Mouse (Mus musculus): Measurements from ENCODE around the gene Dclk1. TPM values are rescaled to one million over a fixed set of nuclear protein-coding genes. Genes with fewer than 3 reads are reported as not detected.
"Not testable (repeated sequence)": the region's sequence is repeated elsewhere in the genome, so short reads cannot be mapped to it uniquely, and the experiment has no call there.

Dclk1 gene
- polyA plus RNA-seq (2012), result 0.01 TPM in 1 of 2 replicates, not detected in the other

DNA sequence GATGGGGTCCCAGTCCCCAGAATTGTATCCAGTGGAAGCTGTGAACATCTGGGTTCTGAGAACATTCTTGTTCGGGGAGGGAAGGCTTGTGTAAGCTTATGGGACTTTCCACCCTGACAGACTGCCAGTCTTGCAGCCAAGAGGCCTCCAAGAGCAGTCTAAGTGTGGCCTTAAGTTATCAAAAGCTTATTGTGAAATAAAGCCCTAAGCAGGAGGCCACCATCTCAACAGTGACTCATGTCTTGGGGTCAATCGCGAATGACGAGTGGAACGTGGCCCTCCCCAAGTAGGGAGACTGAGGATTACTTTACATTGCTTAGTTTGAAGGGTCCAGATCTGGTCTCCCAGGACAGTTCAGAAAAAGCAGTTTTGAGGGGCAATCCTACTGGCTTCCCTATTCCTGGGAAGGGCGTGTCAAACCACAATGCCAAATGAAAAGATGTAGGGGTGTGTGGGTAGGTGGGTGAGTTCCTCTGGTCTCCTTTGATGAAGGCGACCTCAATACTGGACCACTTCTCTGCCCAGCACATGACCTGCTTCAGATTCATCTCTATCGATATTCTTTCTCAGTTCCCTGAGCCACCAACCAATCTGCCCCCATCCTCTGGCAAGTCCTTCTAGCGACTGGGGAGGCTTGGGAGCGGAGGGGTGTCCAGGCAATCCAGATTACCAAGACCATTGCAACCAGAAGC lies at the start of gene Dclk1:
Gene Dclk1 (plus strand): TSS at position 635 of the 692 bp plus-strand sequence.
- Histone ChIP-seq H3K4me1 (ENCODE audit: control insufficient read depth) (no peaks in the 10 kb centered on the region), H3K4me3 (replicated peaks) (no peak within 1 kb of the TSS), H3K27me3 (ENCODE audit: control insufficient read depth) (peaks cover 18% of the 10 kb centered on the region), H3K9me3 (ENCODE audit: control insufficient read depth, low read length) (peaks cover under 1% of the 10 kb centered on the region; the same call in 1 of the 2 replicates), H3K36me3 (ENCODE audit: control insufficient read depth) (no peaks in the 10 kb centered on the region)
- no peak for TF ChIP-seq GATA1 (IDR thresholded peaks at IDR 0.05; ENCODE audit: low read length)
- TF ChIP-seq TAL1 (IDR thresholded peaks at IDR 0.05; ENCODE audit: low read length), result no peak

DNA sequence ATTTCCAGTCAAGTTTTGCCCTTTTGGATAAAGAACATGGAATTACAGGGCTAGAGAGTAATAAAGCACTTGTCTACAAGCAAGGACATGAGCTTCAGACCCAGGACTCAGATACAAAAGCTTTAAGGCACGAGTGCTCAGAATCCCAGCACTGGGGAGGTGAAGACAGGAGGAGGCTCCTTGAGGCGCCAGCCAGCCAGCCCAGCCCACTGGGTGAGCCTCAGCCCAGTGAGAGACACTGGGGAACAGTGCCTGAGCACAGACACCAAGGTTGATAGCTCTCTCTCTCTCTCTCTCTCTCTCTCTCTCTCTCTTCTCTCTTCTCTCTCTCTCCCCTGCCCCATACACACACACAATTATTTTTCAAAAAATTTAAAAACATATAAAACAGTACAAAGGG lies 48.8 kb upstream of the Dclk1 start:
- no peak for TF ChIP-seq GATA1 (IDR thresholded peaks at IDR 0.05; ENCODE audit: low read length)
- no peak for TF ChIP-seq TAL1 (IDR thresholded peaks at IDR 0.05; ENCODE audit: low read length)
- Histone ChIP-seq H3K4me3 (replicated peaks) (no peak overlapping the region), H3K27me3 (ENCODE audit: control insufficient read depth) (no peaks in the 10 kb centered on the region), H3K4me1 (ENCODE audit: control insufficient read depth) (no peaks in the 10 kb centered on the region), H3K36me3 (ENCODE audit: control insufficient read depth) (no peaks in the 10 kb centered on the region), H3K9me3 (ENCODE audit: control insufficient read depth, low read length) (peaks cover 4% of the 10 kb centered on the region; the same call in 1 of the 2 replicates)

DNA sequence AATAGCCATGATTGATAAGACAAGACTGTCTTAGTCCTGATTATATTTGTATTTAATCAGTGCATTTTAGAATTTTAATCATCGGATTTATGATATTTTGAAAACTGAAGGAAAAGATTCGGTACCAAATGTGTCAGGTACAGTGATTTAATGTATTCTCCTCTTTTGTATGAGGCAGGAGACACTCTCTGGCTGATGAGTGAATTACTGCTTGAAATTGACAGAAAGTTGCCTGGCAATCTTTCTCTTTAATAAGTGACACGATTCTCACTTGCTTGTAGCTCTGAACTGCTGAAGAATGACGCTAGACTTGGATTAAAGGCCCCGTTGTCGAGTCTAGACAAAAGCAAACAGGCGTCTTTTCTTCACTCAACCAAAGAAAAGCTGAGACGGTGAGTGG lies 47.4 kb upstream of the Dclk1 start:
- no peak overlapping the region for H3K4me3 ChIP-seq (replicated peaks)

DNA sequence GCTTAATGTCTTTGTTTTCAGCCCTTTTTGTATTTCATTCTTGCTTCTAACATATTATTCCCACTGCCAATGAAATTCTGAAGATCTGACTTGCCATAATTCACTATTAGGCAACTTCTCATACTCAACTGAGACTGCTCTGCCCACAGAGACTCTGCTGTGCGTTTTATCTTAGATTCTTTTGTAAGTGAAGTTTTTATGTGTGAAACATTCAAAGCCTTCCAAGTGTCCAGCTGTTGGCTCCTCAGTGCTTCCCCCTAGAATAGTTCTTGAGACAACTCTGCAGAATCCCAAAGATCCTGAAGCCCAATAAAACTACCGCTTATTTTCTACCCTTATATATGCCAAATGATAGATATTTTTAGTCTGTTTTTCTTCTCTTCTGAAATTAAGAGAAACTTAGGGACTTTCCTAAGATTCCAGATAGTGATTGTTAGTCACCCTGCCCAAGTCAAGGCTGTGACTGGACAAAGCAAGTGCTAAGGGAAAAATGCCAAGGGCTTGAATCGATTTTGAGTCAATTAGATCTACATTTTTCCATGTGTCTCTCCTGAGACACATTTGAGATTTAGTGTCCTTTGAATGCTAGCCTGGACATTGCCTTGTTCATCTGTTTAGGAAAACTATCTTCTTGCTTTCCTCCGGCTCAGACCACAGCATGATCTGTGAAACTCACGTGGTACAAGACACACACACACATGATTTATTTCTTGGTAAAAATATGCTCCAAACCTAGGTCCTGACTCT lies 46.4 kb upstream of the Dclk1 start:
- H3K9me3 ChIP-seq (ENCODE audit: control insufficient read depth, low read length), result peaks cover 4% of the 10 kb centered on the region; the same call in 1 of the 2 replicates
- TF ChIP-seq GATA1 (IDR thresholded peaks at IDR 0.05; ENCODE audit: low read length), result no peak
- TF ChIP-seq TAL1 (IDR thresholded peaks at IDR 0.05; ENCODE audit: low read length), result no peak

More for the DNA sequence above, 47.4 kb upstream of the Dclk1 start:
- Histone ChIP-seq H3K9me3 (ENCODE audit: control insufficient read depth, low read length) (peaks cover 4% of the 10 kb centered on the region; the same call in 1 of the 2 replicates), H3K4me1 (ENCODE audit: control insufficient read depth) (no peaks in the 10 kb centered on the region), H3K27me3 (ENCODE audit: control insufficient read depth) (no peaks in the 10 kb centered on the region), H3K36me3 (ENCODE audit: control insufficient read depth) (no peaks in the 10 kb centered on the region)
- no peak for TF ChIP-seq TAL1 (IDR thresholded peaks at IDR 0.05; ENCODE audit: low read length)
- no peak for TF ChIP-seq GATA1 (IDR thresholded peaks at IDR 0.05; ENCODE audit: low read length)

DNA sequence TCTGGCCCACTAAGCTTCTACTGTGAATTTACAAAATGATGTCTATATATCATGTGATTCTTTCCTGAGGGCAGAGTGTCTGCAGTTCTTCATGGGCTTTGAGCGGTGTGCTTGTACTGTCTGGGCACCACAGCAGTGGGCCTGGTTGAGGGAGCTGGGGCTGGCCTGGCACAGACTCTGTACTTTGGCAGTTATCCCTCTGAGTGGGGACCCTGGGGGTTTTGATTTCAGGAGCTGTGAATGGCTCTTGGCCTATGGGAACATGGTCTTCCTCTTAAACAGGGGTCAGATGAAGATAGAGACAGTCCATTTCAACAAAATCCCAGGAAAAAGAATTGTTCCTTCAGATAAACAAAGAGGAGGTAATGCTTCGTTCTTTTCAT lies 45.8 kb upstream of the Dclk1 start:
- H3K4me3 ChIP-seq (replicated peaks), result no peak overlapping the region
- H3K27me3 ChIP-seq (ENCODE audit: control insufficient read depth), result no peaks in the 10 kb centered on the region
- H3K36me3 ChIP-seq (ENCODE audit: control insufficient read depth), result no peaks in the 10 kb centered on the region
- no peaks in the 10 kb centered on the region for H3K4me1 ChIP-seq (ENCODE audit: control insufficient read depth)
- H3K9me3 ChIP-seq (ENCODE audit: control insufficient read depth, low read length), result peaks cover 4% of the 10 kb centered on the region; the same call in 1 of the 2 replicates
- TF ChIP-seq GATA1 (IDR thresholded peaks at IDR 0.05; ENCODE audit: low read length), result no peak
- TF ChIP-seq TAL1 (IDR thresholded peaks at IDR 0.05; ENCODE audit: low read length), result no peak

More for the DNA sequence above, 46.4 kb upstream of the Dclk1 start:
- Histone ChIP-seq H3K36me3 (ENCODE audit: control insufficient read depth) (no peaks in the 10 kb centered on the region), H3K4me1 (ENCODE audit: control insufficient read depth) (no peaks in the 10 kb centered on the region), H3K4me3 (replicated peaks) (no peak overlapping the region), H3K27me3 (ENCODE audit: control insufficient read depth) (no peaks in the 10 kb centered on the region)

DNA sequence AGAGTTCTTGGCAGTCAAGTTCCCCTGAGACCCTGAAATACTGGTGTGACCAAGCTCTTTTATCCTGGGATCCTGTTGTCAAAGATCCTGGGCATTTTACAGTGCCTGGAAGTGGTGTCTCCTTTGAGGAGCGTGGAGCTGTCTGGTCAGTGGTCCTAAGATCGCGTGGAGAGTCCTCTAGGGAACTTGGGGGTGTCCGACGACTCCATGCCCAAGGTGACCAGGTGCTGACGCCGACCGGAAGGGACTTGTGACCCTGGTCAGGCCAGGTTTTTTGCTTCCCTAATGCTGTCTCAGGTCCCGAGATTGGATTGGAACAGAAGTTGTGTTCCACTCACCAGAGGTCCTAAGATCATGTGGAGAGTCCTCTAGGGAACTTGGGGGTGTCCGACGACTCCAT lies 38.5 kb upstream of the Dclk1 start:
- not testable (repeated sequence) for H3K4me1 ChIP-seq (ENCODE audit: control insufficient read depth); H3K36me3 ChIP-seq (ENCODE audit: control insufficient read depth); H3K4me3 ChIP-seq (replicated peaks); H3K27me3 ChIP-seq (ENCODE audit: control insufficient read depth); H3K9me3 ChIP-seq (ENCODE audit: control insufficient read depth, low read length)

DNA sequence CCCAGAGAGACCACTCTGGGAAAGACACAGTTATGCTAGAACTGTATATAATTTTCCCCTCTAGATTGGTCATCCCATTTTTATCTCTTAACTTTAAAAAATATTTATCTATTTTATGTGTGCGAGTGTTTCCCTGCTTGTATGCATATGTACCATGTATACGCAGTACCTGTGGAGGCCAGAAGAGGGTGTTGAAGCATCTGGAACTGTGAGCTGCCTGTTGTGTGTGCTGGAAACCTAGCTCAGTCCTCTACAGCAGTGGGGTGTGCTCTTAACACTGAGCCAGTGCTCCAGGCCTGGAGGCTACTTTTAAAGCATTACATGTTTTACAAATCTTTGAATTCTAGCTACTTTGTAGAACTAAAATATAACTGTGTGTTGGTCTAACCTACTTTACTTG lies 35.8 kb upstream of the Dclk1 start:
- Histone ChIP-seq H3K4me1 (ENCODE audit: control insufficient read depth) (no peaks in the 10 kb centered on the region), H3K4me3 (replicated peaks) (no peak overlapping the region), H3K27me3 (ENCODE audit: control insufficient read depth) (no peaks in the 10 kb centered on the region), H3K36me3 (ENCODE audit: control insufficient read depth) (no peaks in the 10 kb centered on the region), H3K9me3 (ENCODE audit: control insufficient read depth, low read length) (peaks cover 3% of the 10 kb centered on the region)
- TF ChIP-seq GATA1 (IDR thresholded peaks at IDR 0.05; ENCODE audit: low read length) (no peak), TAL1 (IDR thresholded peaks at IDR 0.05; ENCODE audit: low read length) (no peak)

DNA sequence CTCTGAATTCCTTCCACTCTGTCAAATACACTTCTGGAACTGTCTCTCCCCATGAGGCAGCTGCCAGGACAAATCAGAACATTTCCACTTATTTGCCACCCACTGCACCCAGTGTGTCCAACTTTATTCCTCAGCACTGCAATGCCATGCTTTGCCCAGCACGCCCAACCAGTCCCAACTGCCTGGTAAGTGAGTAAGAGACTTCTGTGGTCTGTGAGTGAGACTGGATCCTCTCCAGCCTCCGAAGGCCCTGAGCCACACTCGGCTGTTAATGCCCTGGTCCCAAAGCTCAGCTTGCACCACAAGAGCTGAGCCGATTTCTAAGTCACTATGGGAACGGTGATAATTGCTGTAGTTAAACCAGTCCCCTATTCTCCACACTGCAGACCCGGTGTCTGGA lies 34.5 kb upstream of the Dclk1 start:
- TF ChIP-seq GATA1 (IDR thresholded peaks at IDR 0.05; ENCODE audit: low read length) (no peak), TAL1 (IDR thresholded peaks at IDR 0.05; ENCODE audit: low read length) (no peak)

DNA sequence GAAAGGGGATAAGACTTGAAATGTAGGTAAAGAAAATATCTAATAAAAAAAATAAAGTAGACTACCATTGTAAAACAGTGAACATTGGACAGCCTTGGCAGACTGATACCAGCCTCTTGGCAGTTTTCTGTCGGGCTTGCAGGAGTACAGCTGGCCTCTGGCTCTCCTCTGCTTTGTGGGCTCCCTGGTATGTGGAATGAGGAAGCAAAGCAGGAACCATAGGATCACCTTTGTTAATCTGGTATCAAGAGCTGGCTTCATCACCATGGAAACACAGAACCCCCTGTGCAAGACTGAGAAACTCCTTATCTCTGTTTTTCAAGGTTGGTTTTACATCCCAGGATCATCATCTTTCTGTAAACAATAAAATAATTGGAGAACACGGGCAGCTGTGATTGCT lies 29.9 kb upstream of the Dclk1 start:
- no peaks in the 10 kb centered on the region for H3K27me3 ChIP-seq (ENCODE audit: control insufficient read depth)
- no peaks in the 10 kb centered on the region for H3K36me3 ChIP-seq (ENCODE audit: control insufficient read depth)
- TF ChIP-seq GATA1 (IDR thresholded peaks at IDR 0.05; ENCODE audit: low read length) (no peak), TAL1 (IDR thresholded peaks at IDR 0.05; ENCODE audit: low read length) (no peak)
- H3K9me3 ChIP-seq (ENCODE audit: control insufficient read depth, low read length), result peaks cover 5% of the 10 kb centered on the region; the same call in 1 of the 2 replicates
- H3K4me1 ChIP-seq (ENCODE audit: control insufficient read depth), result no peaks in the 10 kb centered on the region
- no peak overlapping the region for H3K4me3 ChIP-seq (replicated peaks)

More for the DNA sequence above, 34.5 kb upstream of the Dclk1 start:
- Histone ChIP-seq H3K4me3 (replicated peaks) (no peak overlapping the region), H3K27me3 (ENCODE audit: control insufficient read depth) (no peaks in the 10 kb centered on the region), H3K4me1 (ENCODE audit: control insufficient read depth) (no peaks in the 10 kb centered on the region), H3K9me3 (ENCODE audit: control insufficient read depth, low read length) (peaks cover 3% of the 10 kb centered on the region), H3K36me3 (ENCODE audit: control insufficient read depth) (no peaks in the 10 kb centered on the region)

Data from erythroblast, embryonic 14.5 days (primary cell).